Mouse (Mus musculus): ENCODE measurements at regions not wholly inside any gene's neighbourhood (a gene's known extent, or its start where the extent isn't known, plus 50 kb on each side); places are given as distances from the start of the nearest gene placed in this dataset.

- TF ChIP-seq CTCF (IDR thresholded peaks at IDR 0.05; ENCODE audit: low read depth, low read length) (no peak), POLR2A (IDR thresholded peaks at IDR 0.05; ENCODE audit: insufficient read depth, low read length) (no peak)
Measured at GRCm38 (mm10) chr1:35843566-35843965, 224.6 kb upstream of the Hs6st1 start.

Data from ES-Bruce4 (cell line).